Mouse (Mus musculus): ENCODE results near the gene Egfl8.
A peak's percentile ranks its signal among the peaks of the same experiment; 100 is the strongest.

The Egfl8 gene

GRCm38 (mm10) chr17:34615871-34616270 is at the start of gene Egfl8:
Gene Egfl8, minus strand, starts transcription at chr17:34615971.
- DNase-seq (ENCODE audit: low spot score): no peak

- no peak for DNase-seq (ENCODE audit: low spot score)
Measured at GRCm38 (mm10) chr17:34664472-34664871, 48.7 kb upstream of the Egfl8 start.

GRCm38 (mm10) chr17:34663558-34663957 is 47.8 kb upstream of the Egfl8 start:
- DNase-seq (ENCODE audit: low spot score): no peak

- no peak for DNase-seq (ENCODE audit: low spot score)
Measured at GRCm38 (mm10) chr17:34662978-34663377, 47.2 kb upstream of the Egfl8 start.

GRCm38 (mm10) chr17:34662468-34662867 is 46.7 kb upstream of the Egfl8 start:
- DNase-seq (ENCODE audit: low spot score): no peak

GRCm38 (mm10) chr17:34661121-34661591 is 45.4 kb upstream of the Egfl8 start:
- peak; percentile 41 for DNase-seq (ENCODE audit: low spot score)

- DNase-seq (ENCODE audit: low spot score): peak; percentile 18
Measured at GRCm38 (mm10) chr17:34660259-34660820, 44.6 kb upstream of the Egfl8 start.

- DNase-seq (ENCODE audit: low spot score): no peak
Measured at GRCm38 (mm10) chr17:34659897-34660214, 44.1 kb upstream of the Egfl8 start.

- peak; percentile 18 for DNase-seq (ENCODE audit: low spot score)
Measured at GRCm38 (mm10) chr17:34659181-34659896, 43.6 kb upstream of the Egfl8 start.

GRCm38 (mm10) chr17:34658591-34658990 is 42.8 kb upstream of the Egfl8 start:
- DNase-seq (ENCODE audit: low spot score): no peak

- no peak for DNase-seq (ENCODE audit: low spot score)
Measured at GRCm38 (mm10) chr17:34658145-34658544, 42.4 kb upstream of the Egfl8 start.

- DNase-seq (ENCODE audit: low spot score): no peak
Measured at GRCm38 (mm10) chr17:34657271-34657670, 41.5 kb upstream of the Egfl8 start.

- no peak for DNase-seq (ENCODE audit: low spot score)
Measured at GRCm38 (mm10) chr17:34656666-34657065, 40.9 kb upstream of the Egfl8 start.

- DNase-seq (ENCODE audit: low spot score): peak; percentile 98
Measured at GRCm38 (mm10) chr17:34655581-34655991, 39.8 kb upstream of the Egfl8 start.

GRCm38 (mm10) chr17:34655160-34655559 is 39.4 kb upstream of the Egfl8 start:
- DNase-seq (ENCODE audit: low spot score): peak; percentile 29

GRCm38 (mm10) chr17:34654392-34654791 is 38.6 kb upstream of the Egfl8 start:
- peak; percentile 49 for DNase-seq (ENCODE audit: low spot score)

- peak; percentile 78 for DNase-seq (ENCODE audit: low spot score)
Measured at GRCm38 (mm10) chr17:34653746-34654285, 38.0 kb upstream of the Egfl8 start.

GRCm38 (mm10) chr17:34652985-34653384 is 37.2 kb upstream of the Egfl8 start:
- DNase-seq (ENCODE audit: low spot score): no peak

- DNase-seq (ENCODE audit: low spot score): no peak
Measured at GRCm38 (mm10) chr17:34652546-34652945, 36.8 kb upstream of the Egfl8 start.

- DNase-seq (ENCODE audit: low spot score): peak; percentile 77
Measured at GRCm38 (mm10) chr17:34651507-34652221, 35.9 kb upstream of the Egfl8 start.

- DNase-seq (ENCODE audit: low spot score): no peak
Measured at GRCm38 (mm10) chr17:34650781-34651180, 35.0 kb upstream of the Egfl8 start.

- DNase-seq (ENCODE audit: low spot score): no peak
Measured at GRCm38 (mm10) chr17:34649106-34649864, 33.5 kb upstream of the Egfl8 start.
